Mouse (Mus musculus): ENCODE measurements at regions not wholly inside any gene's neighbourhood (a gene's known extent, or its start where the extent isn't known, plus 50 kb on each side); places are given as distances from the start of the nearest gene placed in this dataset.

DNA sequence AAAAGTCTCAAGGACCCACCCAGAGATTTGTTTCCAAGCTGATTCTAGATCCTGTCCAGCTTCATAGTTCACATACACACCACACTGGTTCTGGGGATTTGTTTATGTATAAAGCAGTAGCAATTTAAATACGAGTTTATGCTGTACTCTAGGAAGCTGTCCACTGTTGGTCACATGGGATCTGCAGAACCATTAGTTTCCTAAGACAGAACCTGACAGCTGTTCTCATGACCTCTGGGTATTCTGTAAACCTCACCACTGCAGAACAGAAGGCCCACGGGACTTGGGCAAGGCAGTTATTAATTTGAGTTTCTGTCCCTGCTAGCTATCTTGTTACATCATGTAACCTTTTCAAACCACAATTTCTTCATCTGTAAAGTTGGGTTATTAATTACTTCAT, 265.4 kb upstream of the Smlr1 start:
- TF ChIP-seq CTCF (conservative IDR thresholded peaks at IDR 0.05; ENCODE audit: low read length) (no peak), POU5F1 (IDR thresholded peaks at IDR 0.05; ENCODE audit: borderline replicate concordance, low read length) (no peak), NANOG (IDR thresholded peaks at IDR 0.05; ENCODE audit: borderline replicate concordance, low read length) (no peak)

Data from E14TG2a.4 (cell line).